Mouse (Mus musculus): ENCODE data around the gene Klf13. TPM values are rescaled to one million over a fixed set of nuclear protein-coding genes. Genes with fewer than 3 reads are reported as not detected.

The Klf13 gene
- polyA plus RNA-seq (2012; fragmentation: generic; extraction: Trizol), result 10 to 100 TPM in 1 of 2 experiments, 1 to 10 TPM in 1; 9.9 to 20.7 TPM

GRCm38 (mm10) chr7:63938914-63939396 is at the start of gene Klf13:
TSS of gene Klf13 (minus strand) at chr7:63938915.

GRCm38 (mm10) chr7:63916268-63916907 is 22.3 kb downstream of the Klf13 start, which contains the start of gene E030018B13Rik:
TSS of gene E030018B13Rik (plus strand) at chr7:63916857.

Other genes starting within 250 kb of the Klf13 start
- gene E030018B13Rik, start 22.1 kb downstream of the Klf13 start, polyA plus RNA-seq (2012; fragmentation: generic; extraction: Trizol), result not detected
- gene Trpm1, start 214.9 kb upstream of the Klf13 start, polyA plus RNA-seq (2012; fragmentation: generic; extraction: Trizol), result under 1 TPM; 0.12 to 0.42 TPM